Mouse (Mus musculus) hindbrain, embryonic 16.5 days (tissue): ENCODE measurements at regions not wholly inside any gene's neighbourhood (a gene's known extent, or its start where the extent isn't known, plus 50 kb on each side); places are given as distances from the start of the nearest gene placed in this dataset.

Source experiments
- ATAC-seq: fragments of 200-750 bp; cut with Nextera tagmentation; 2 replicates; pipeline ENCODE4 v1.8.0; 2017; ENCODE audit warnings: moderate TSS enrichment, moderate library complexity
- H3K27ac ChIP-seq: fragments of 300-500 bp; sonication (generic); 2 replicates; pipeline ENCODE4 v1.5.1; 2014; ENCODE audit warnings: low read depth, mild to moderate bottlenecking, control low read depth, low read length, moderate library complexity
- H3K27me3 ChIP-seq: fragments of 300-500 bp; sonication (generic); replicated peaks from 2 replicates; pipeline ENCODE4 v1.6.1; 2014; ENCODE audit warnings: low read length; ENCODE audit not compliant: control insufficient read depth, insufficient read depth
- H3K36me3 ChIP-seq: fragments of 300-500 bp; sonication (generic); 2 replicates; pipeline ENCODE4 v1.6.1; 2014; ENCODE audit warnings: mild to moderate bottlenecking, low read length, moderate library complexity, mixed read lengths; ENCODE audit not compliant: control insufficient read depth, insufficient read depth
- H3K4me1 ChIP-seq: fragments of 300-500 bp; sonication (generic); 2 replicates; pipeline ENCODE4 v1.6.1; 2014; ENCODE audit warnings: low read depth, low read length; ENCODE audit not compliant: control insufficient read depth, insufficient read depth
- H3K4me2 ChIP-seq: fragments of 300-500 bp; sonication (generic); 2 replicates; pipeline ENCODE4 v1.6.1; 2014; ENCODE audit warnings: mild to moderate bottlenecking, low read length, control low read depth, moderate library complexity
- H3K4me3 ChIP-seq: fragments of 300-500 bp; sonication (generic); 2 replicates; pipeline ENCODE4 v1.5.1; 2014; ENCODE audit warnings: mild to moderate bottlenecking, low read length, control low read depth, moderate library complexity
- H3K9ac ChIP-seq: fragments of 300-500 bp; sonication (generic); 2 replicates; pipeline ENCODE4 v1.6.1; 2014; ENCODE audit warnings: low read depth, mild to moderate bottlenecking, control low read depth, low read length, moderate library complexity
- H3K9me3 ChIP-seq: fragments of 300-500 bp; sonication (generic); 2 replicates; pipeline ENCODE4 v1.6.1; 2014; ENCODE audit warnings: mild to moderate bottlenecking, low read length, moderate library complexity; ENCODE audit not compliant: control insufficient read depth
- WGBS: fragments of 180-500 bp; shearing (Covaris S2); extraction: QIAGEN DNeasy Blood & Tissue Kit; methylation state at CpG from one replicate; pipeline ENCODE4 v1.1.7; 2014; 5-methylcytosine and 5-hydroxymethylcytosine counted together

DNA sequence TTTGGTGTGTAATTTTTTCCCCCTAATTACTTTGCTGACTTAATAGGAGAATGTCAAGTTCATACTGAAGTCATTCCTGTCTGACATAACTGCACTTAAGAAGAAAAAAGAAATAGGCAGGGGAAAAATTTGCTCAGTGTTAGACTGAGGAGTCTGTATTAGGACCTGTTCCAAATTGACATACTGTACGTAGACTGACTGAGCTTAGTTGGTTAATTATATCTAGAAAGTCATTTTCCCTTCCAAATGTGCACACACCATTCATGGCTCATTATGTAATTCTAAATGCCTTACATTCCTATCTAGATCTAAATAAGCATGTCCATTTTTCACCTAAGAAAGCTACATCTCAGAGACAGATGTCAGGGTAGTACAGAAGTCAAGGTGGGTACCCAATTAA, 435.6 kb upstream of the Htr2a start:
- H3K4me1 ChIP-seq: no peaks in the 10 kb centered on the region
- H3K4me2 ChIP-seq: no peak overlapping the region
- H3K27ac ChIP-seq: no peak overlapping the region
- no peaks in the 10 kb centered on the region for H3K36me3 ChIP-seq
- no peak overlapping the region for H3K9ac ChIP-seq
- WGBS: 68% methylated on average over 1 of the region's 1 CpGs
- ATAC-seq: no peak
- no peaks in the 10 kb centered on the region for H3K9me3 ChIP-seq
- H3K27me3 ChIP-seq: no peaks in the 10 kb centered on the region
- H3K4me3 ChIP-seq: no peak overlapping the region

DNA sequence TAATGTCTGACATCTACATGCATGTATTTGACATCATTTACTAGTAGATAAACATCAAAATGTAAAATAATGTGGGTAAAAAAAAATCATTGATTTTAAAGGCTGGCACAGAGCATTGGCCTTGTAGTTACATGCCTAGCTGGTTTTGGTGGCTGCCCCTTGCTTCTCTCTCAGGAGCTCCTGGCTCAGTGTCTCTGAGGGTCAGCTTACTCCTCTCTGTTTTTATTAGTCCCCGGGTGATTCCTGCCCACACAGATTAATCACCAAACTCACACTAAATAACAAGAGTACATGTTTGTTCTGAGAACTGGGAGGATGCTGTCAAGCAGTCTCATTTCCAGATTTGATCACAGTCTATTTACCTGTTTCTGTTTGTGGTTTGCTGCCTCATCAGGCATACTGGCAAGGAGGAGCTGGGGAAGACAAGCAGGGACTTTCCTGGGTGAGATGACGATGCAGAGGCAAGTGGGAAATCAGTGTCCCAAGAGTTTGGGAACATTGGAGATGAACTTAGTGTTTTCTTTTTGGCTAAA, 422.7 kb upstream of the Htr2a start:
- Histone ChIP-seq H3K36me3 (no peaks in the 10 kb centered on the region), H3K9ac (no peak overlapping the region), H3K9me3 (no peaks in the 10 kb centered on the region), H3K4me3 (no peak overlapping the region), H3K4me2 (no peak overlapping the region), H3K4me1 (no peaks in the 10 kb centered on the region), H3K27ac (no peak overlapping the region), H3K27me3 (no peaks in the 10 kb centered on the region)
- WGBS: 75% methylated on average over 2 of the region's 2 CpGs
- ATAC-seq: no peak

DNA sequence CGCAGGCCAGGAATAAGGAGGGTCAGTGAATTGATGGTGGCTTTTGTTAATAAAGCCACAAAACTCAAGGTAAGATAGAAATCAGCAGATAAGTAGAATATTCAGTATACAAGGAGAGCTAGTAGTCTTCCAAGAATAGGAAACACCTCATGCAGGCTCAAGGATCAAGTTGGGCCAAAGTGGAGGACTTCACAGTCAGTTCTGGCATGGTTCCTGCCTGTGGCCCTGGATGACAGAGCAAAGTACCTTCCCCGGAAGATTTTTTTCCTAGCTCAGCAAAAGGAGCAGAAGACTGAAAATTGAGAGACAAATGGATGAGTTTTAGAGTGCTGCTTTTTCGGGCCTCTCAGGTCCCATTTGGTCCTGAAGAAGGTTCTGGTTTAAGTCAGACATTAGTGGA, 420.9 kb upstream of the Htr2a start:
- no peaks in the 10 kb centered on the region for H3K9me3 ChIP-seq
- no peaks in the 10 kb centered on the region for H3K27me3 ChIP-seq
- no peak for ATAC-seq
- no peaks in the 10 kb centered on the region for H3K4me1 ChIP-seq
- no peaks in the 10 kb centered on the region for H3K36me3 ChIP-seq
- WGBS: 88% methylated on average over 3 of the region's 3 CpGs
- no peak overlapping the region for H3K4me3 ChIP-seq
- no peak overlapping the region for H3K27ac ChIP-seq
- H3K4me2 ChIP-seq: no peak overlapping the region
- H3K9ac ChIP-seq: no peak overlapping the region

DNA sequence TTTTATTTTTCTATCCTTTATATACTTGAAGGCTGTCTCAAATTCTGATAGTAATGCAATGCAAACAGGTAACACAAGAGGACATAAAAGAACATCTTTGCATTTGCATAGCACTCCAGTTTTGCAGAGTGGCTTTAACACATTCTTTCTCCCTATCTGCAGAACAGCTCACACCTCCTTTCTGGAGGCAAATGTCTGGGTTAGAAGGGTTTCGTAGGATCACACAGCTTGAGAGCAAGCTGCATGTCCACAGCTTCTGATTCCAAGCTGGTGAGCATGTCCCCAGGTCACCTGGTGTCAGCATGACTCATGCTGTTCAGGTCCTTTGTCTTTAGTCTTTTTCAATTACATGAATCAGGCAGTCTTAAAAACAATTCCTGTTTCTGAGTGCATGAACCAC, 418.5 kb upstream of the Htr2a start:
- Histone ChIP-seq H3K9ac (no peak overlapping the region), H3K9me3 (no peaks in the 10 kb centered on the region), H3K27me3 (no peaks in the 10 kb centered on the region), H3K36me3 (no peaks in the 10 kb centered on the region), H3K4me2 (no peak overlapping the region), H3K4me1 (no peaks in the 10 kb centered on the region), H3K4me3 (no peak overlapping the region), H3K27ac (no peak overlapping the region)
- 59% methylated on average over 1 of the region's 1 CpGs for WGBS
- ATAC-seq: no peak

DNA sequence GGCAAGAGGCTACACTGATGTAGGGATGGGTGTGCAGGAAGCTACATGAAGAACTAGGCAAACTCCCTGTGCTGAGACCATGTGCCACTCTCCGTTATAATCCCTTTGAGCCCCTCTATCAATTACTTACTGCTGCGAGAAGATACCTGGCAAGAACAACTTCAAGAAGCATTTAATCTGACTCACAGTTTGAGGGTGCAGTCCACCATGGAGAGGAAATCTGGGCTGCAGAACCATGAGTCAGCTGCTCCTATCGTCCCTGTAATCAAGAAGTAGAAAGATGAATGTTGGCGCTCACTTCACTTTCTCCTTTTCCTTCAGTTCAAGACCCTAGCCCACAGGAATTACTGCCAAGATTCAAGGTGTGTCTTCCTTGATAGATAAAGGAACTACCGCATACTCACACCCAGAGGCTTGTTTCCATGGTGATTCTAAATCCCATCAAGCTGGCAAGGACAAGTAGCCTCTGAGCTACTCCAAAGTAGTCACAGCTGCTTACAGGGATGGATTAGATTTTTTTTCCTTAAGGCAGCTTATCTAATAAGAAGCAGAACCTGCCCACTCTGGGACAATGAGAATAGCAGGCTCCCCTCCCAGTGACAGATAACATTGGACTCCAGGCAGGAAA, 411.0 kb upstream of the Htr2a start:
- WGBS: 74% methylated on average over 5 of the region's 5 CpGs
- Histone ChIP-seq H3K27ac (no peak overlapping the region), H3K9me3 (no peaks in the 10 kb centered on the region), H3K27me3 (no peaks in the 10 kb centered on the region), H3K36me3 (no peaks in the 10 kb centered on the region), H3K4me3 (no peak overlapping the region), H3K9ac (no peak overlapping the region), H3K4me2 (no peak overlapping the region), H3K4me1 (no peaks in the 10 kb centered on the region)
- ATAC-seq: no peak

DNA sequence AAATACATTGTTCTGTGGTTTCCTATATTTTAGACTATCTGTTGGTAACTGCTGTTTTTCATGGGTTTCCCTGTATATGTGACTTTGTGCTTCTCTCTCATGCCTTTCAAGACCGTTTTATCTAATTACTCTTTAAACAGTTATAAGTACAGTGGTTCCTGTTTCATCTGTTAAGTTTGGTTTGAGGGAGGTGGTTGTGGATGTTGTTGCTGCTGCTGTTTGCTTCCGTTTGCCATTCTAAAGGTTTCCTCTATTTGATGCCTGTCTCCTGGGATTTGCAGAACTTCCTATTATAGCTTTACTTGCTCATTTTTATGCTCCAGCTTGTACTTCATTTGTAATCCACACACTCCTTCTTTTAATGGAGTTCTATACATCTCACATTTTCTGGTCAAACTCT, 400.4 kb upstream of the Htr2a start:
- ATAC-seq: no peak
- no peak overlapping the region for H3K27ac ChIP-seq
- no peak overlapping the region for H3K4me3 ChIP-seq
- no peak overlapping the region for H3K9ac ChIP-seq
- no peaks in the 10 kb centered on the region for H3K4me1 ChIP-seq
- 75% methylated on average over 2 of the region's 2 CpGs for WGBS
- H3K27me3 ChIP-seq: no peaks in the 10 kb centered on the region
- H3K36me3 ChIP-seq: no peaks in the 10 kb centered on the region
- no peaks in the 10 kb centered on the region for H3K9me3 ChIP-seq
- no peak overlapping the region for H3K4me2 ChIP-seq

DNA sequence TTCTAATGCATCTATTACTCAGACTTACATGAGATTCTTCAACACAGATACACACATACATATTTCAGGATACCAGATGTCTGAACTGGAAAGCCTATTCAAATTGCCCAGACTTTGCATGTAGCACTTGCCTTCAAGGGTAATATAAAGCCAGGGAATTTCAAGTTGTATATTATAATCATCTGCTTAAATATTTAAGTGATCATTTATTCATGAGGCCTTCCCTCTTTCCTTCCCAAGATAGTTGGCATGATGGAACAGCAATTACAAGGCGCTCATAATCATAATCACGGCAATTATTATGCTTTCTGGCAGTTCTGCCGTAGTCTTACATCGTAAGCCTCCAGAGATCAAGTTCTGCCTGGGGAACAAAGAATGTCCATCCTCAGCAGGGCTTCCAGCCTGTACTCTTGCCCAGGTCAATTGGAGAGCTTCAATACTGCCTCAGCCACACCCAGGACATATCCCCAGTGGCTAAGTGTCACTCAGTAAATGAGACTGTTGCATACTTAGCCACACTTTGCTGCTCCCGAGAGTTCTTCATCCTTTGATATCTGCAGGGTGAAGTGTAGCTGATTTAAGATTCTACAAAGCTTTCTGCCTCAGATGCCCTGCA, 391.3 kb upstream of the Htr2a start:
- H3K4me2 ChIP-seq: no peak overlapping the region
- ATAC-seq: no peak

DNA sequence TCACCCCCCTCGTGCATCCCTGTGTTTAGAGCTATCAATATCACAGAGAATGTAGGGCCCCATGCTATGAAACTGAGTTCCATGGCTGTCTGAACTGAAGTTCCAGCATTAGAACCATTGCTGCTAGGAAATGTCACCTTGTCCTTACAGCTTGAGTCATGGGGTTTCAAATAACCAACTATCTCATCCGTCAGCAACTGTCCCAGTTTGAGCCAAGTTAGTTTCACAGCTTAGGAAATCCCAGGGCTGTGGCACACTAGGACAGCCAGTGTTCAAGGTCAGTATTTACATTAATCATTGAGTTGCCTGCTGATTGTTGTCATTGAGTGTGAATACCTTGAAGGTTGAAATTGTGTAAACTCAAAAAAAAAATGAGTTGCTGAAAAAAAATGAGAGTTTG, 390.6 kb upstream of the Htr2a start:
- Histone ChIP-seq H3K9ac (no peak overlapping the region), H3K4me3 (no peak overlapping the region), H3K27me3 (no peaks in the 10 kb centered on the region), H3K4me1 (no peaks in the 10 kb centered on the region), H3K27ac (no peak overlapping the region), H3K4me2 (no peak overlapping the region), H3K9me3 (no peaks in the 10 kb centered on the region), H3K36me3 (no peaks in the 10 kb centered on the region)
- no peak for ATAC-seq
- WGBS: 75% methylated on average over 2 of the region's 2 CpGs

More for the DNA sequence above, 391.3 kb upstream of the Htr2a start:
- 65% methylated on average over 5 of the region's 5 CpGs for WGBS
- Histone ChIP-seq H3K27me3 (no peaks in the 10 kb centered on the region), H3K27ac (no peak overlapping the region), H3K9me3 (no peaks in the 10 kb centered on the region), H3K4me3 (no peak overlapping the region), H3K36me3 (no peaks in the 10 kb centered on the region), H3K4me1 (no peaks in the 10 kb centered on the region), H3K9ac (no peak overlapping the region)

DNA sequence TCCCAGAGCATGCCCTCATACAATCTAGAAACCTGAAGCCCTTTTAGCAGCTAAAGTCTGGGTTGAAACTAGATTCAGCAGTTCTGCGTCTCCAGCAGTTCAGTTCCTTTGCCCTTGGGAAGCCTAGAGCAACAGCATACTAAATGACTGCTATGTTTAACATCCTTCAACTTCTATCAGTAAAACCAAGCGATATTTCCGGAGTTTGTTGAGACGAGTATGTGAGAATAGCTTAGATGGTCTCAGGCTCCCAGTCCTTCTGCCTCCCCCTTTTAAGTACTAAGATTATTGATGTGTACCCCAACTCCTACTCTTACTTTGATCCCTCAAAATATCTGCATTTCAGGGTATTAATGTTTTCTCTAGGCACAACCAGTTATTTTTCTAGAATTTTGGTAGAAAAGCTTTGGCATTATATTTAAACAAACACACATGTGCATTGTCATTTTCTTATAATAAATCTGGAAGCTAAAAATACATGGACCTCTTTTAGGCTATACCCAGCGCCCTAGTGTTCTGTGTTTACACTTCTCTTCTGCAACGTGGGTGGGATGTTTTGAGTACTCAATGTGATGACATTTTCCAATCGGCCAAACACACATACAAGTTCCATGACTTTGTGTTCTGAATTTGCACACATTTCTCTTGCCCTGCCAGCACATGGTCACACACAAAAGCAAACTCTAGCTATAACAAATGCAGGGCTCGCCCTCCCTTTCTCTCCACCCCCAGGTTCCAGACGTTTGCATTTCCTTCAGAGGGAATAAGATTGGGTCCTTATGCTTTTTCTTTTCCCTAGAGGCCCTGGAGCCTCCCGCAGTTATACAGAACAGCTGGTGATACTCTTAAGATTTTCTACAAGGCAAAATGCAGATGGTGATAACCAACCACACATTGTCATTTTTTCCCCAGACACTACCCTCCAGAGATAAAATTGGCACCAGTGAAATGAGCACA, 388.2 kb upstream of the Htr2a start:
- Histone ChIP-seq H3K9ac (no peak overlapping the region), H3K4me3 (no peak overlapping the region), H3K4me1 (no peaks in the 10 kb centered on the region), H3K9me3 (no peaks in the 10 kb centered on the region), H3K27ac (no peak overlapping the region), H3K36me3 (no peaks in the 10 kb centered on the region), H3K4me2 (no peak overlapping the region), H3K27me3 (no peaks in the 10 kb centered on the region)
- WGBS: 69% methylated on average over 10 of the region's 10 CpGs
- no peak for ATAC-seq
